ENCODE assay signal across 15 mouse cellular contexts in the genomic region with DNA sequence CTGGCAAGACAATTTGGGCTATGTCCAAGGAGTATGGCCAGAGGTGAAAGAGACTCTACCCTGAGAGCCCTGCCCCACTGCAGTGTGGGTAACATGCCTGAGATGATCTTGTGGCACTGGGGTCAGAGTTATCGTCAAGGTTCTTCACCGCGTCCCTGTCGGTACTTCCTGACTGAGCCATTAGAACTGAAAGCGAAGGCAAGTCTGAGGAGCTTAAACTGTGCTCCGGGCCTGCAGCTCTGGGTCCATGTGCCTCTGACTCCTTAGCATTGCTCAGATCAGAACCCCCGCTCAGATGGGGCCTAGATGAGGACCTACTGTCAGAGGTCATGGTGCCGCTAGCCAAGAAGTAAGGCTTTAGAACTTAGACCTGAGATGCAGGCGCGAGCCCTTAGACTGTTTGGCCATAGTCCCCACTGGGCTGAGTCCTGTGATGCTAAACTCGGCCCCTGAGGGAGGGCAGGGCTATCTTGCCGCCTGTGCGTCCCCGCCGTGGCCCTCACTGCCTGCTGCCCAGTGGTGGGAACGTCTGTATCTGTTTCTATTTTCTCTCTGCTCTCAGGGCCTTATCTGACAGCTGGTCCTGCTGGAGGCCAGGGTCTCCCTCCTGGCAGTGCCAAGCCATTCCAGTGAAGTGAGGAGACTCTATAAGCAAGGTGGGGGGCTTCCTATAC. TPM values are rescaled to one million over a fixed set of nuclear protein-coding genes. Genes with fewer than 3 reads are reported as not detected.
DNase-seq lines count a peak whose midpoint lies in the region; ATAC-seq and TF ChIP-seq lines count a peak whose summit lies in the region.
"Had no signal": no experiment of that assay in that cellular context is flagged by ENCODE, and none has a peak within 500 bp of the region (broad histone marks: within the 10 kb centered on the region; RNA-seq: fewer than 3 reads in every experiment).

No protein-coding gene starts in this region.

- intact Hi-C loops in heart, adult 2 months (cut with DNase I) = no loop called here

- no peak for TF ChIP-seq EP300 in heart, adult 2 months (IDR thresholded peaks at IDR 0.05; ENCODE audit: insufficient read depth, low read depth, low read length)
- TF ChIP-seq EP300 in heart, postnatal 0 days (IDR thresholded peaks at IDR 0.05; ENCODE audit: low read depth) = no peak

- H3K4me2 ChIP-seq in heart, postnatal 0 days (ENCODE audit: low read depth, low read length) = peak overlapping the region; percentile 26; the same call in 1 of the 2 replicates
- peak overlapping the region; percentile 97 for H3K4me2 ChIP-seq in liver, embryonic 12.5 days
- H3K4me2 ChIP-seq: forebrain, embryonic 13.5 days; neural tube, embryonic 15.5 days had no signal

- no peaks in the 10 kb centered on the region for H3K9me3 ChIP-seq in heart, postnatal 0 days (replicated peaks; ENCODE audit: control insufficient read depth, low read length)
- H3K9me3 ChIP-seq in liver, embryonic 12.5 days (replicated peaks) = no peaks in the 10 kb centered on the region
- H3K9me3 ChIP-seq: forebrain, embryonic 13.5 days; neural tube, embryonic 15.5 days had no signal

- no peak for TF ChIP-seq CTCF in heart, adult 2 months (IDR thresholded peaks at IDR 0.05)
- no peak for TF ChIP-seq CTCF in heart, postnatal 0 days (IDR thresholded peaks at IDR 0.05; ENCODE audit: low read depth)

- H3K4me1 ChIP-seq in heart, adult 2 months (ENCODE audit: control insufficient read depth, insufficient read depth, low read length) = peaks cover 23% of the 10 kb centered on the region
- peaks cover 82% of the 10 kb centered on the region for H3K4me1 ChIP-seq in heart, postnatal 0 days (ENCODE audit: control insufficient read depth, insufficient read depth)
- H3K4me1 ChIP-seq in liver, embryonic 12.5 days = peaks cover 100% of the 10 kb centered on the region

- H3K27ac ChIP-seq in heart, adult 2 months = peak overlapping the region; percentile 55
- peak overlapping the region; percentile 90 for H3K27ac ChIP-seq in heart, postnatal 0 days (ENCODE audit: low read depth)
- H3K27ac ChIP-seq in liver, embryonic 12.5 days = peak overlapping the region; percentile 97
- H3K27ac ChIP-seq: forebrain, embryonic 13.5 days; neural tube, embryonic 15.5 days had no signal

- H3K27me3 ChIP-seq in heart, adult 2 months (ENCODE audit: control insufficient read depth, insufficient read depth, low read length) = no peaks in the 10 kb centered on the region
- H3K27me3 ChIP-seq in heart, postnatal 0 days (ENCODE audit: control insufficient read depth, insufficient read depth, low read length) = no peaks in the 10 kb centered on the region
- no peaks in the 10 kb centered on the region for H3K27me3 ChIP-seq in liver, embryonic 12.5 days (replicated peaks)
- H3K27me3 ChIP-seq: forebrain, embryonic 13.5 days had no signal

- WGBS in heart, adult 2 months = 46% methylated on average over 16 of the region's 16 CpGs
- 23% methylated on average over 16 of the region's 16 CpGs for WGBS in heart, postnatal 0 days
- whole genome bisulfite sequencing in liver, embryonic 12.5 days (ENCODE audit: insufficient replicate concordance) = 39% methylated on average over 16 of the region's 16 CpGs

- H3K4me3 ChIP-seq in heart, adult 2 months = peak overlapping the region; percentile 18; the same call in 1 of the 2 replicates
- H3K4me3 ChIP-seq in heart, postnatal 0 days (ENCODE audit: low read depth, low read length) = no peak overlapping the region
- H3K4me3 ChIP-seq in liver, embryonic 12.5 days = no peak overlapping the region
- H3K4me3 ChIP-seq: forebrain, embryonic 13.5 days; neural tube, embryonic 15.5 days had no signal

- DNase-seq in heart, adult 2 months = peak in 1 of 2 experiments; percentile 63
- DNase-seq in heart, adult 11 months = no peak
- peak; percentile 20 for DNase-seq in CD4-positive, CD25-positive, alpha-beta regulatory T cell, adult 2 months (ENCODE audit: low read depth, low spot score)
- no peak for DNase-seq in heart, postnatal 0 days (ENCODE audit: low spot score)
- no peak for DNase-seq in layer of hippocampus, adult 18-20 months (ENCODE audit: low spot score in 2 of 2)
- no peak for DNase-seq in layer of hippocampus, adult 11-12 months (ENCODE audit: low spot score)
- no peak for DNase-seq in gastrocnemius, adult 18-20 months (ENCODE audit: low spot score)
- DNase-seq: adrenal gland, adult 2 months; cerebellum, adult 11-12 months; kidney, adult 11 months; layer of hippocampus, adult 9-11 months; right cerebral cortex, postnatal 4 days had no signal

- H3K9ac ChIP-seq in heart, adult 2 months (ENCODE audit: low read depth, low read length) = peak overlapping the region; percentile 23; the same call in 1 of the 2 replicates
- H3K9ac ChIP-seq in heart, postnatal 0 days (replicated peaks; ENCODE audit: low read depth, low read length) = no peak overlapping the region
- H3K9ac ChIP-seq in liver, embryonic 12.5 days = peak overlapping the region; percentile 61
- H3K9ac ChIP-seq: forebrain, embryonic 13.5 days; neural tube, embryonic 15.5 days had no signal

- TF ChIP-seq POLR2A in heart, adult 2 months (IDR thresholded peaks at IDR 0.05; ENCODE audit: insufficient read depth, low read depth, low read length) = no peak; the same call in 1 of the 2 replicates

- peak; percentile 73 for ATAC-seq in heart, postnatal 0 days (ENCODE audit: insufficient read depth, low read depth)
- ATAC-seq in liver, embryonic 12.5 days = no peak
- ATAC-seq: forebrain, embryonic 13.5 days had no signal

- peaks cover 3% of the 10 kb centered on the region; the same call in 1 of the 2 replicates for H3K79me2 ChIP-seq in heart, adult 2 months (replicated peaks; ENCODE audit: control insufficient read depth, insufficient read depth, low read length)

- H3K36me3 ChIP-seq in heart, adult 2 months (ENCODE audit: control insufficient read depth, insufficient read depth, low read length) = no peaks in the 10 kb centered on the region
- H3K36me3 ChIP-seq in heart, postnatal 0 days (replicated peaks; ENCODE audit: control insufficient read depth, insufficient read depth, low read length) = no peaks in the 10 kb centered on the region
- H3K36me3 ChIP-seq in liver, embryonic 12.5 days = peaks cover 92% of the 10 kb centered on the region
- H3K36me3 ChIP-seq: neural tube, embryonic 15.5 days had no signal

RNA-seq across cellular contexts. Expression of a gene that starts 17.8 kb away (rescaled TPM):
- 10 to 100 TPM; 21.2 to 24.6 TPM for total RNA-seq in heart, adult 2 months (2021)
- 20.0 and 20.9 TPM in 2 replicates for polyA plus RNA-seq in heart, adult 2 months (2012; rRNA removed)
- total RNA-seq in heart, postnatal 0 days (2014; rRNA removed; ENCODE audit: low replicate concordance) = 28.4 and 45.3 TPM in 2 replicates
- 2.3 and 2.5 TPM in 2 replicates for polyA plus RNA-seq in heart, postnatal 0 days (2015; fragmentation: Nextera tagmentation; extraction: Ambion mirVana)
- 27.6 and 28.4 TPM in 2 replicates for polyA plus RNA-seq in liver, embryonic 12.5 days (2016; fragmentation: Nextera tagmentation; extraction: Ambion mirVana)
- 10 to 100 TPM; 43.7 to 52.2 TPM for total RNA-seq in layer of hippocampus, adult 18-20 months (2021)
- 1 to 10 TPM; 6.6 to 7.5 TPM for total RNA-seq in gastrocnemius, adult 18-20 months (2021)
